Mouse (Mus musculus) liver, adult 2 months (tissue): Measurements from ENCODE around the gene Pstpip1. TPM values are rescaled to one million over a fixed set of nuclear protein-coding genes. Genes with fewer than 3 reads are reported as not detected.

ENCODE experiments used
- DNase-seq: peaks from one replicate; pipeline ENCODE4 v3.0.0-alpha.2; 2011; ENCODE audit warnings: low read depth, low spot score; ENCODE audit errors: extremely low read depth
- H3K27ac ChIP-seq: fragments of 200-500 bp; replicated peaks from 2 replicates; pipeline ENCODE4 v1.5.1; 2012; ENCODE audit warnings: low read depth, mild to moderate bottlenecking, control low read depth, inconsistent platforms, low read length; ENCODE audit not compliant: insufficient read depth
- H3K27me3 ChIP-seq: fragments of 200-500 bp; 2 replicates; pipeline ENCODE4 v1.6.1; 2012; ENCODE audit warnings: mild to moderate bottlenecking, moderate library complexity, low read length, inconsistent platforms; ENCODE audit not compliant: control insufficient read depth, insufficient read depth
- H3K36me3 ChIP-seq: fragments of 200-500 bp; 2 replicates; pipeline ENCODE4 v1.6.1; 2012; ENCODE audit warnings: low read length, inconsistent platforms; ENCODE audit not compliant: control insufficient read depth, insufficient read depth
- H3K4me1 ChIP-seq: fragments of 200-500 bp; 2 replicates; pipeline ENCODE4 v1.6.1; 2011; ENCODE audit warnings: low read length; ENCODE audit not compliant: control insufficient read depth, insufficient read depth
- H3K4me3 ChIP-seq: fragments of 200-500 bp; 2 replicates; pipeline ENCODE4 v1.5.1; 2011; ENCODE audit warnings: low read depth, mild to moderate bottlenecking, control low read depth, low read length, moderate library complexity; ENCODE audit not compliant: insufficient read depth
- H3K79me2 ChIP-seq: fragments of 200-500 bp; 2 replicates; pipeline ENCODE4 v1.6.1; 2012; ENCODE audit warnings: inconsistent platforms, mild to moderate bottlenecking, low read length, moderate library complexity; ENCODE audit not compliant: control insufficient read depth, insufficient read depth
- H3K9ac ChIP-seq: fragments of 200-500 bp; 2 replicates; pipeline ENCODE4 v1.6.1; 2012; ENCODE audit warnings: low read depth, mild to moderate bottlenecking, control low read depth, inconsistent platforms, low read length
- CTCF ChIP-seq: fragments of 200-500 bp; IDR thresholded peaks from 2 replicates; pipeline ENCODE4 v1.5.1; 2011; ENCODE audit warnings: low read depth, low read length, control low read depth
- POLR2A ChIP-seq: fragments of 200-500 bp; IDR thresholded peaks from 2 replicates; pipeline ENCODE4 v1.6.1; 2011; ENCODE audit warnings: low read length, control low read depth; ENCODE audit not compliant: insufficient read depth; ENCODE audit errors: extremely low read depth
- WGBS: fragments of 180-500 bp; shearing (Covaris S2); methylation state at CpG from one replicate; pipeline ENCODE4 v1.1.7; 2018; 5-methylcytosine and 5-hydroxymethylcytosine counted together
- polyA plus RNA-seq: library from polyadenylated mRNA; depleted of rRNA; stranded (reverse); fragments of >200 nt; gene quantifications from 2 replicates; pipeline ENCODE4 v1.2.3, GENCODE M21; 2012; rRNA removed
- total RNA-seq: library from RNA; depleted of rRNA; stranded (reverse); fragments of >200 nt; gene quantifications from 2 replicates; pipeline ENCODE4 v1.2.3, GENCODE M21; 2014; rRNA removed

The Pstpip1 gene
- 0.37 and 0.40 TPM in 2 replicates for total RNA-seq
- polyA plus RNA-seq, result 0.44 and 1.1 TPM in 2 replicates

DNA sequence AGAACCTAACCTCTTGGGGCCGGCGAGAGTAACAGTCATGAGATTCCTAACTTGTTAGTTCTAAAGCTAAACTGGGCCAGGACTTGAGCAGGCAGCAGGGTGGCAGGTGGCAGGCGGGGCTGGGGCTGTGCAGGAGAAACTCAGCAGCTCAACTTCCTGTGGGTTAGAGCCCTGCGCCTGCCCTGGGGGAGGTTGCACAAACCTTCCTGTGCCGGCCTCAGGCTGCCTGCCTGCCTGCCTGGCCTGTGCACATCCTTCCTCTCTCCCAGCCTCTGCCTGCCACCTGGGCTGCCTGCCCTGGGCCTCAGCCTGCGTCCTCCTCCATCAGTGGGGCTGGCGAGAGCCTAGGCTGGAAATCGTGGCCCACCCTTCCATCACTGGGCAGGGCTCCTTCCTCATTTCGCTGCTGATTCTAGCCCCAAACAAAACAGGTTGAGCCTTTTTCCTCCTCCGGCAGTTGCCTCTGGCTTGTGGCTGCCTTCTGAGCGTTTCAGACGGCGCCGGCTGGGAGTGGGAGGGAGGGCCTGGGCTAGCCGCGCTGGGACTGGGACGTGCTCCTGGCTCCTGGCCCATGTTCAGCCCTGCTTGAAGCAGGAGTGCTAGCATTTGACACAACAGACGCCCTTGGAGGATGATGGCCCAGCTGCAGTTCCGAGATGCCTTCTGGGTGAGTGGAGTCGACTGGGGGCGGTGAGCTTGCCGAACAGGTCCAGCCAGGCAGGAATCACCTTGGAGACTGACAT lies at the start of gene Pstpip1:
Gene Pstpip1 (plus strand): TSS at position 185 of the 743 bp plus-strand sequence.
- Histone ChIP-seq H3K79me2 (no peaks in the 10 kb centered on the region), H3K36me3 (no peaks in the 10 kb centered on the region), H3K4me1 (no peaks in the 10 kb centered on the region), H3K4me3 (peak within 1 kb of the TSS; percentile 29; the same call in 1 of the 2 replicates), H3K27ac (no peak within 1 kb of the TSS; the same call in 1 of the 2 replicates), H3K27me3 (no peaks in the 10 kb centered on the region), H3K9ac (peak within 1 kb of the TSS; percentile 42)
- DNase-seq, result no peak
- TF ChIP-seq CTCF, result no peak
- TF ChIP-seq POLR2A, result no peak
- WGBS, result 47% methylated on average over 22 of the region's 22 CpGs

DNA sequence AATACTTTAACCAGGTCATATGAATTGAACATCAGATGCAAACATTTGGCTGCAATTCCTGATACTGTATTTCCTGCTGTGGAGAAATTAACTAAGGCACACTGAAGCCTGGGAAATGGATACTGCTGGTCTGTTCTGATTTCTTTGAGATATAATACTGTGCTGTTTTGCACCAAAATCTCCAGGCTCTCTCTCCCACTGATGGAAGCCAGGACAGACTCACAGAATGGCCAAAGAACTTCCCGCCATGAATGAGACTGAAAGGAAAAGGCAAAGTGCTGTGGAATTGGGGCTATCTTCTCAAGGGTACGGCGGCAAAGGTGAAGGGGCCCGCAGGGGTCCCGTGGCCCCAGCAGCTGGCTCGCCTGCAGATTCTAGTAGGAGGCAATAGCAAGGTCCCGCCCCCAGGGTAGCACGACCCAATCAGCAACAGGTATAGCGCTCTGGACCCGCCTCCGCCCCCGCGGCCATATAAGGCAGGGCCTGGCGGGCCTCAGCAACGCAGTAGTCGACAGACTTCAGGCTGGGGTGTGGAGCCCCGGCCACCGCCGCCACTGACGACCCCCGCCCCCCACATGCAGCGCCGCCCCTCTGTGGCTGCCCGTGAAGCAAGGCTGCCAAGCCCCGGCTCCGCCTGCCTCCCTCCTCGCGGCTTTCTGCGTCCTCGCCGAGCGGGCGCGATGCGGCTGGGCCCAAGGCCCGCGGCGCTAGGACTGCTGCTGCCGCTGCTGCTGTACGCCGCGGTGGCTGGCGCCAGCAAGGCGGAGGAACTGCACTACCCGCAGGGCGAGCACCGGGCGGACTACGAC lies 48.2 kb upstream of the Pstpip1 start, which contains the start of gene Rcn2:
Gene Rcn2 (plus strand): TSS at position 474 of the 809 bp plus-strand sequence.
- H3K4me3 ChIP-seq, result peak within 1 kb of the TSS; percentile 70
- no peak within 1 kb of the TSS; the same call in 1 of the 2 replicates for H3K27ac ChIP-seq
- peak within 1 kb of the TSS; percentile 91 for H3K9ac ChIP-seq
- under 1% methylated on average over 49 of the region's 49 CpGs for WGBS
- DNase-seq, result peak; percentile 74
- H3K4me1 ChIP-seq, result peaks cover 4% of the 10 kb centered on the region
- H3K36me3 ChIP-seq, result no peaks in the 10 kb centered on the region
- no peaks in the 10 kb centered on the region for H3K27me3 ChIP-seq
- TF ChIP-seq POLR2A, result peak; percentile 72
- TF ChIP-seq CTCF, result no peak; the same call in 1 of the 2 replicates
- H3K79me2 ChIP-seq, result no peaks in the 10 kb centered on the region

DNA sequence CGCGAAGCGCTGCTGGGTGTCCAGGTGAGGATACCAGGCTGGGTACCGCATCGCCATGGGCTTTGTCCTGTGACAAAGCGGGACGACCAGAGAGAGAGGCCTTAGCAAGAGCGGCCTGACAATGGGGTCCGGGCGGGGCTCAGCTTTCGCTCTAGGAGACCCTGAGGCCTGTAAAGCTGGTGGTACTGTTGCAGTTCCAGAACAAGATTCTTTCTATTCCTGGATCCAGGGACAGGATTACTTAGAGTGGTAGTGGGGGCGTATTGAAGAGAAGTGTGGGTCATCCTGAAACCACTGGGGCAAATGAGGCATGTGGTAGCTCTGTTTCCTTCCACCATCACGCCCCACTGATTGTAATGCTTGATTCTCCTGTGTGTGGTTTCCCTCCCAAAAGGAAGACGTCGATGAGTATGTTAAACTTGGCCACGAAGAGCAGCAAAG lies 47.6 kb upstream of the Pstpip1 start:
- H3K27ac ChIP-seq, result no peak overlapping the region; the same call in 1 of the 2 replicates
- 2% methylated on average over 16 of the region's 16 CpGs for WGBS
- DNase-seq, result no peak
- no peaks in the 10 kb centered on the region for H3K36me3 ChIP-seq
- H3K4me3 ChIP-seq, result peak overlapping the region; percentile 70
- H3K4me1 ChIP-seq, result peaks cover 4% of the 10 kb centered on the region
- TF ChIP-seq POLR2A, result no peak
- no peak for TF ChIP-seq CTCF
- no peaks in the 10 kb centered on the region for H3K79me2 ChIP-seq
- H3K27me3 ChIP-seq, result no peaks in the 10 kb centered on the region
- peak overlapping the region; percentile 91 for H3K9ac ChIP-seq

DNA sequence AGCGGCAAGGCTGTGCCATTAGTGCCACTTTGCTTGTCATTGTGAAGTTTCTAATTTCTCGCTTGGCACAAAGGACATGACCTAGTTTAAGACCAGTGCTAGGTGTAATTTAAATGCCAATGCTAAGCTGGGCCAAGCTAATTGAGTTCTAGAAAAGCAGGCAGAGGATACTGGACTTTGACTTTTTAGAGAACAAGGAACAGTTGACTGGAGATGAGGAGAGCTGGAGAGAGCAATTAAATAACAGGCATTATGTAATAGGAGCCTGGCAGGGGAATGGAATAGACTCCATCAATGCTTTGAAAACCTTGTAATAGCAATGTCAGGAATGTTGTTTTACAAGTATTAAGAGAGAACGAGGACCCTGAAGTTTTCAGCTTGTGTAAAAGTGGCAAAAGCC lies 36.0 kb upstream of the Pstpip1 start:
- peak; percentile 13 for DNase-seq
- no peak overlapping the region for H3K9ac ChIP-seq
- no peak overlapping the region for H3K4me3 ChIP-seq
- peaks cover 10% of the 10 kb centered on the region for H3K36me3 ChIP-seq
- H3K79me2 ChIP-seq, result no peaks in the 10 kb centered on the region
- H3K27me3 ChIP-seq, result no peaks in the 10 kb centered on the region
- no peak overlapping the region for H3K27ac ChIP-seq
- TF ChIP-seq CTCF (no peak), POLR2A (no peak)
- 94% methylated on average over 3 of the region's 3 CpGs for WGBS
- no peaks in the 10 kb centered on the region for H3K4me1 ChIP-seq

DNA sequence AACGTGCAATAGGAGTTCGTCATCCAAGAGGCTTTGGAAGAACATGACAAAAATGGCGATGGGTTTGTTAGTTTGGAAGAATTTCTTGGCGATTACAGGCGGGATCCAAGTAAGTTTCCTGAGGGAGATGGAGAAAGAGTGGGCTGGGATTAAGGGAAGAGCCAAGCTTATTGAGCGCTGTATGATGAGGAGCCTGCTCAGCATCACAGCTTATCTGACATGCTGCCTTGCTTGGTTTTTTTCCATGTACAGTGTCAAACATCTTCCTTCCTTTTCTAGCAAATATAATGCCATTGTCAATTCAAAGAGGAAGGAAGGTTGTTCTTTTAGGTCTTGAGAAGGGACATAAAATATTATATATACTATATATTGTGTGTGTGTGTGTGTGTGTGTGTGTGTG lies 33.6 kb upstream of the Pstpip1 start:
- WGBS, result 82% methylated on average over 6 of the region's 6 CpGs
- no peaks in the 10 kb centered on the region for H3K27me3 ChIP-seq
- DNase-seq, result no peak
- no peak overlapping the region for H3K9ac ChIP-seq
- TF ChIP-seq CTCF (no peak), POLR2A (no peak)
- H3K79me2 ChIP-seq, result no peaks in the 10 kb centered on the region
- H3K4me3 ChIP-seq, result no peak overlapping the region
- no peak overlapping the region for H3K27ac ChIP-seq
- no peaks in the 10 kb centered on the region for H3K4me1 ChIP-seq
- peaks cover 17% of the 10 kb centered on the region for H3K36me3 ChIP-seq

DNA sequence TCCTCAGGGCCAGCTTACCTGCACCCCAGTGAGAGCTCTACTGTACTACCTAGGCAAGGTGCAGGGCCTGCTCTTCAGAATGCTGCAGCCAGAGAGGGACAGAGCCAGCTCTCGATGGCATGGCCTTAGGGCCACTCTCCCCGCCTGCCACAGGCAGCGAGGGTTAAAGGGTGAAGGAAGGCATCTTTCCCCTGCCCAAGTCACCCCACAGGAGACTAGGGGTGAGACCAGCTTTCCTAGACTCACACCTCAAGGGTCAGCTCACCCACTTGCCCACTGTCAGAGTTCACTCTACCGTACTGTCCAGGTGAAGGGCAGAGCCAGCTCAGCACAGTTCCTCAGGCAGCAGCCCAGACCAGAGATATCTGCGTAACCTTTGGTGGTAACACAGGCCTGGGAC lies 27.4 kb upstream of the Pstpip1 start:
- no peaks in the 10 kb centered on the region for H3K27me3 ChIP-seq
- no peak overlapping the region for H3K9ac ChIP-seq
- no peak for DNase-seq
- no peaks in the 10 kb centered on the region for H3K4me1 ChIP-seq
- H3K36me3 ChIP-seq, result peaks cover 13% of the 10 kb centered on the region
- 97% methylated on average over 5 of the region's 5 CpGs for WGBS
- H3K27ac ChIP-seq, result no peak overlapping the region
- no peaks in the 10 kb centered on the region for H3K79me2 ChIP-seq
- TF ChIP-seq CTCF (no peak), POLR2A (no peak)
- no peak overlapping the region for H3K4me3 ChIP-seq
